Mouse (Mus musculus) neural tube, embryonic 11.5 days (tissue): ENCODE data around the gene Ing3. TPM values are rescaled to one million over a fixed set of nuclear protein-coding genes. Genes with fewer than 3 reads are reported as not detected.

ENCODE experiments used
- ATAC-seq: fragments of 200-750 bp; cut with Nextera tagmentation; 2 replicates; pipeline ENCODE4 v1.8.0; 2017; ENCODE audit warnings: moderate number of reproducible peaks, mild to moderate bottlenecking, moderate TSS enrichment, moderate library complexity; ENCODE audit not compliant: insufficient read depth, low FRiP score, low TSS enrichment
- DNase-seq: peaks from one replicate; pipeline ENCODE4 v3.0.0-alpha.2; 2015; ENCODE audit warnings: low spot score
- H3K27ac ChIP-seq: fragments of 300-500 bp; sonication (generic); 2 replicates; pipeline ENCODE4 v1.5.1; 2014; ENCODE audit warnings: low read depth, mild to moderate bottlenecking, low read length
- H3K27me3 ChIP-seq: fragments of 300-500 bp; sonication (generic); 2 replicates; pipeline ENCODE4 v1.6.1; 2014; ENCODE audit warnings: mild to moderate bottlenecking, low read length, mixed read lengths; ENCODE audit not compliant: control insufficient read depth, insufficient read depth
- H3K36me3 ChIP-seq: fragments of 300-500 bp; sonication (generic); 2 replicates; pipeline ENCODE4 v1.6.1; 2014; ENCODE audit warnings: mild to moderate bottlenecking, low read length, moderate library complexity, mixed read lengths; ENCODE audit not compliant: control insufficient read depth, insufficient read depth
- H3K4me1 ChIP-seq: fragments of 300-500 bp; sonication (generic); 2 replicates; pipeline ENCODE4 v1.6.1; 2014; ENCODE audit warnings: low read length, mixed read lengths; ENCODE audit not compliant: control insufficient read depth, insufficient read depth
- H3K4me2 ChIP-seq: fragments of 300-500 bp; sonication (generic); 2 replicates; pipeline ENCODE4 v1.6.1; 2014; ENCODE audit warnings: low read depth, mild to moderate bottlenecking, moderate library complexity
- H3K4me3 ChIP-seq: fragments of 300-500 bp; sonication (generic); 2 replicates; pipeline ENCODE4 v1.5.1; 2014; ENCODE audit warnings: low read depth, low read length
- H3K9ac ChIP-seq: fragments of 300-500 bp; sonication (generic); 2 replicates; pipeline ENCODE4 v1.6.1; 2014; ENCODE audit warnings: mild to moderate bottlenecking, low read length
- H3K9me3 ChIP-seq: fragments of 300-500 bp; sonication (generic); 2 replicates; pipeline ENCODE4 v1.6.1; 2016; ENCODE audit warnings: low read length; ENCODE audit not compliant: control insufficient read depth
- WGBS: fragments of 180-500 bp; shearing (Covaris S2); extraction: QIAGEN DNeasy Blood & Tissue Kit; methylation state at CpG from one replicate; pipeline ENCODE4 v1.1.7; 2014; 5-methylcytosine and 5-hydroxymethylcytosine counted together
- polyA plus RNA-seq: library from polyadenylated mRNA; unstranded; fragments of >200 nt; fragmentation: Nextera tagmentation; extraction: Ambion mirVana; gene quantifications from 2 replicates; pipeline ENCODE4 v1.2.1, GENCODE M21; 2014

The Ing3 gene
- polyA plus RNA-seq, 1 experiment from 2014 or later = 39.2 TPM

- no peak overlapping the region for H3K9ac ChIP-seq
These were observed 63.1 kb downstream of the Ing3 start for GRCm38 (mm10) chr6:22012501-22012900.

GRCm38 (mm10) chr6:22013394-22013793, 64.0 kb downstream of the Ing3 start:
- no peak overlapping the region for H3K4me2 ChIP-seq
- no peak overlapping the region for H3K9ac ChIP-seq
- DNase-seq (no peak), ATAC-seq (no peak)
- no peak overlapping the region for H3K27ac ChIP-seq
- H3K9me3 ChIP-seq = no peaks in the 10 kb centered on the region
- H3K4me1 ChIP-seq = no peaks in the 10 kb centered on the region
- H3K36me3 ChIP-seq = no peaks in the 10 kb centered on the region
- no peaks in the 10 kb centered on the region for H3K27me3 ChIP-seq
- H3K4me3 ChIP-seq = no peak overlapping the region
- WGBS = 93% methylated on average over 3 of the region's 3 CpGs

More at GRCm38 (mm10) chr6:22012501-22012900, 63.1 kb downstream of the Ing3 start:
- H3K4me3 ChIP-seq = no peak overlapping the region
- H3K36me3 ChIP-seq = no peaks in the 10 kb centered on the region
- H3K27ac ChIP-seq = no peak overlapping the region
- DNase-seq = no peak
- no peak for ATAC-seq
- no peaks in the 10 kb centered on the region for H3K27me3 ChIP-seq
- 83% methylated on average over 5 of the region's 5 CpGs for WGBS
- no peak overlapping the region for H3K4me2 ChIP-seq
- no peaks in the 10 kb centered on the region for H3K9me3 ChIP-seq
- no peaks in the 10 kb centered on the region for H3K4me1 ChIP-seq

GRCm38 (mm10) chr6:22014291-22014911, 65.0 kb downstream of the Ing3 start:
- Histone ChIP-seq H3K4me2 (no peak overlapping the region), H3K9me3 (no peaks in the 10 kb centered on the region), H3K27me3 (no peaks in the 10 kb centered on the region), H3K4me1 (no peaks in the 10 kb centered on the region), H3K27ac (no peak overlapping the region), H3K4me3 (no peak overlapping the region), H3K36me3 (no peaks in the 10 kb centered on the region), H3K9ac (no peak overlapping the region)
- DNase-seq (no peak), ATAC-seq (no peak)
- 94% methylated on average over 6 of the region's 6 CpGs for WGBS

- ATAC-seq (no peak), DNase-seq (no peak)
- Histone ChIP-seq H3K36me3 (no peaks in the 10 kb centered on the region), H3K9ac (no peak overlapping the region), H3K9me3 (no peaks in the 10 kb centered on the region), H3K4me3 (no peak overlapping the region), H3K27ac (no peak overlapping the region), H3K27me3 (no peaks in the 10 kb centered on the region), H3K4me2 (no peak overlapping the region), H3K4me1 (no peaks in the 10 kb centered on the region)
- WGBS = 69% methylated on average over 7 of the region's 7 CpGs
These were observed 68.3 kb downstream of the Ing3 start for GRCm38 (mm10) chr6:22017631-22018030.

GRCm38 (mm10) chr6:22018768-22019445, 69.5 kb downstream of the Ing3 start:
- Histone ChIP-seq H3K4me2 (no peak overlapping the region), H3K36me3 (no peaks in the 10 kb centered on the region), H3K9me3 (no peaks in the 10 kb centered on the region), H3K4me1 (no peaks in the 10 kb centered on the region), H3K9ac (no peak overlapping the region), H3K4me3 (no peak overlapping the region), H3K27me3 (no peaks in the 10 kb centered on the region), H3K27ac (no peak overlapping the region)
- WGBS = 76% methylated on average over 8 of the region's 8 CpGs
- ATAC-seq (no peak), DNase-seq (no peak)

- no peaks in the 10 kb centered on the region for H3K27me3 ChIP-seq
- no peak overlapping the region for H3K27ac ChIP-seq
- H3K4me1 ChIP-seq = no peaks in the 10 kb centered on the region
- H3K9ac ChIP-seq = no peak overlapping the region
- H3K36me3 ChIP-seq = no peaks in the 10 kb centered on the region
- H3K4me2 ChIP-seq = no peak overlapping the region
- no peak for ATAC-seq
- no peak overlapping the region for H3K4me3 ChIP-seq
- 62% methylated on average over 10 of the region's 10 CpGs for WGBS
- no peak for DNase-seq
- no peaks in the 10 kb centered on the region for H3K9me3 ChIP-seq
These were observed 70.3 kb downstream of the Ing3 start for GRCm38 (mm10) chr6:22019637-22020036.

GRCm38 (mm10) chr6:22020696-22021095, 71.3 kb downstream of the Ing3 start:
- Histone ChIP-seq H3K4me1 (no peaks in the 10 kb centered on the region), H3K9me3 (no peaks in the 10 kb centered on the region), H3K36me3 (no peaks in the 10 kb centered on the region), H3K4me3 (no peak overlapping the region), H3K4me2 (no peak overlapping the region), H3K27me3 (no peaks in the 10 kb centered on the region), H3K27ac (no peak overlapping the region), H3K9ac (no peak overlapping the region)
- ATAC-seq = no peak
- whole genome bisulfite sequencing = 90% methylated on average over 5 of the region's 5 CpGs
- DNase-seq = no peak

- no peak overlapping the region for H3K4me2 ChIP-seq
- WGBS = 89% methylated on average over 3 of the region's 3 CpGs
- H3K36me3 ChIP-seq = no peaks in the 10 kb centered on the region
- no peaks in the 10 kb centered on the region for H3K9me3 ChIP-seq
- no peaks in the 10 kb centered on the region for H3K27me3 ChIP-seq
- ATAC-seq = no peak
- no peak overlapping the region for H3K4me3 ChIP-seq
- no peaks in the 10 kb centered on the region for H3K4me1 ChIP-seq
- no peak for DNase-seq
- H3K27ac ChIP-seq = no peak overlapping the region
- no peak overlapping the region for H3K9ac ChIP-seq
These were observed 71.9 kb downstream of the Ing3 start for GRCm38 (mm10) chr6:22021315-22021714.

GRCm38 (mm10) chr6:22024168-22024567, 74.8 kb downstream of the Ing3 start:
- DNase-seq (no peak), ATAC-seq (no peak)
- Histone ChIP-seq H3K9me3 (no peaks in the 10 kb centered on the region), H3K36me3 (no peaks in the 10 kb centered on the region), H3K27me3 (no peaks in the 10 kb centered on the region), H3K4me1 (no peaks in the 10 kb centered on the region), H3K4me3 (no peak overlapping the region), H3K9ac (no peak overlapping the region), H3K4me2 (no peak overlapping the region), H3K27ac (no peak overlapping the region)
- 92% methylated on average over 2 of the region's 2 CpGs for WGBS
